Mouse (Mus musculus) spleen, adult 10 weeks (tissue): ENCODE results near the gene Vmn1r163. TPM values are rescaled to one million over a fixed set of nuclear protein-coding genes. Genes with fewer than 3 reads are reported as not detected.

Source experiments
- polyA plus RNA-seq: library from polyadenylated mRNA; stranded (reverse); fragments of 350-450 nt; fragmentation: Illumina TruSeq; extraction: RNeasy Lipid Tissue Mini Kit (QIAGEN cat#74804); gene quantifications from one replicate; pipeline ENCODE4 v1.2.3, GENCODE M21; 2015; ENCODE audit warnings: low replicate concordance; ENCODE audit not compliant: insufficient read depth

The Vmn1r163 gene
- not detected for polyA plus RNA-seq

DNA sequence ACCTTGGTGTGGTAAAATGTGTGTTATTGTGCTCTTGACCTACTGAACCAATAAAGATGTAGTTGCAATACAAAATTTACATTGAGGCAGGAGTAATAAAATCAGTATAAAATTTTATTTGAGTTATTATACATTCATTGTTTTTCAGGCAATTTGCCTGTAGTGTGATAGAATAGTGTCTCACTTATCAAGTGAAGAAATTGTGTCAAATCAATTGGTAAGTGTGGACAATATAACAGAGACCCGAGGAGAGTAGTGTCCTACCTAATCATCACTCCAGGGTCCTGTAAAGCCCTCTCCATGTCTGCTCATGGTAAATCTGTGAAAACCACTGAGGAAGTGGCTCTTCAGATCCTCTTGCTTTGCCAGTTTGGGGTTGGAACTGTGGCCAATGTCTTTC is at the start of gene Vmn1r163:
Gene Vmn1r163, plus strand, starts transcription at position 301 of the 400 bp plus-strand sequence.

DNA sequence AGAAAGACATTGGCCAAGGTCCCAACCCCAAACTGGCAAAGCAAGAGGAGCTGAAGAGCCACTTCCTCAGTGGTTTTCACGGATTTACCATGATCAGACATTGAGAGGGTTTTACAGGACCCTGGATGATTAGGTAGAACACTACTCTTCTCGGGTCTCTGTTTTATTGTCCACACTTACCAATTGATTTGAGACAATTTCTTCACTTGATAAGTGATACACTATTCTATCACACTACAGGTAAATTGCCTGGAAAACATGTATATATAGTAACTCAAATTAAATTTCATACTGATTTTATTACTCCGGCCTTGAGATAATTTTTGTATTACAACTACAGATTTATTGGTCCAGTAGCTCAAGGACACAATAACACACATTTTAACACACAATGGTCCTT is 35.5 kb upstream of the Vmn1r163 start, which contains the start of gene Gm4216:
Gene Gm4216, minus strand, starts transcription at position 101 of the 400 bp plus-strand sequence.

DNA sequence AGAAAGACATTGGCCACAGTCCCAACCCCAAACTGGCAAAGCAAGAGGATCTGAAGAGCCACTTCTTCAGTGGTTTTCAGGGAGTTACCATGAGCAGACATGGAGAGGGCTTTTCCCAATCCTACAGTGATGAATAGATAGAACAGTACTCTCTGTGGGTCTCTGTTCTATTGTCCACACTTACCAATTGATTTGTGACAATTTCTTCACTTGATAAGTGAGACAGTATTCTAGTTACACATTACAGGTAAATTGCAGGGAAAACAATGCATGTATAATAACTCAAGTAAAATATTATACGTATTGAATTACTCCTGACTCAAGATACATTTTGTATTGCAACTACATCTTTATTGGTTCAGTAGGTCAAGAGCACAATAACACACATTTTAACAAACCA is 12.0 kb downstream of the Vmn1r163 start, which contains the start of gene Gm8720:
Gene Gm8720, minus strand, starts transcription at position 101 of the 400 bp plus-strand sequence.

Other genes starting within 250 kb of the Vmn1r163 start
- not detected for gene Vmn1r159, start 211.9 kb upstream of the Vmn1r163 start, polyA plus RNA-seq
- not detected for gene Vmn1r160, start 184.3 kb upstream of the Vmn1r163 start, polyA plus RNA-seq
- not detected for gene Gm4214, start 70.9 kb upstream of the Vmn1r163 start, polyA plus RNA-seq
- gene Gm4216, start 35.6 kb upstream of the Vmn1r163 start, polyA plus RNA-seq = not detected
- gene Gm8720, start 11.9 kb downstream of the Vmn1r163 start, polyA plus RNA-seq = not detected
- not detected for gene Gm10662, start 88.9 kb downstream of the Vmn1r163 start, polyA plus RNA-seq
- not detected for gene Vmn1r165, start 161.8 kb downstream of the Vmn1r163 start, polyA plus RNA-seq
- not detected for gene Vmn1r166, start 196.1 kb downstream of the Vmn1r163 start, polyA plus RNA-seq
- not detected for gene Gm6902, start 223.4 kb downstream of the Vmn1r163 start, polyA plus RNA-seq
- not detected for gene Nlrp4e, start 245.7 kb downstream of the Vmn1r163 start, polyA plus RNA-seq